In the genomic region with DNA sequence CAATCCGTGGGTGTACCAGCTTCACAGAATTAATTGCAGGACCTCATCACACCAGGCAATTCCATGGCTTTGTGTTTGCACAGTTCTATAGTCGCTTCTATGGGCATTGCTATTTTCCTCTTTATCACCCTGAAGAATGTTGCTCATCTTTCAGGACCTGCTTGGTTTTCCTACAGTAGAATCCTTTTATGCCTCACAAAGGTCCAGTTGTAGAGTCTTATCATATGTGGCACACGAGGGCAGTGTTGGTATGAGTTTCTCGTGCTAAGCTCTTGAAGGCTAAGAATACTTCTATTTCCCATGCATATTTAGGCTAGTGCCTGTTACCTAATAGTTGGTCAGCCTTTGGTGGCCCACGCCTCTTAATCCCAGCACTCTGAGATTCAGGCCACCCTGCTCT, we compare ENCODE assay signal across 8 mouse cellular contexts. TPM values are rescaled to one million over a fixed set of nuclear protein-coding genes. Genes with fewer than 3 reads are reported as not detected.
DNase-seq lines count a peak whose midpoint lies in the region; ATAC-seq lines count a peak whose summit lies in the region.

No protein-coding gene starts in this region.

- H3K36me3 ChIP-seq in hindbrain, embryonic 13.5 days: no peaks in the 10 kb centered on the region
- no peaks in the 10 kb centered on the region; the same call in 1 of the 2 replicates for H3K36me3 ChIP-seq in midbrain, embryonic 11.5 days (ENCODE audit: control insufficient read depth, insufficient read depth, low read length)

- H3K4me1 ChIP-seq in hindbrain, embryonic 13.5 days (replicated peaks): peaks cover 50% of the 10 kb centered on the region
- peaks cover 12% of the 10 kb centered on the region for H3K4me1 ChIP-seq in midbrain, embryonic 11.5 days (ENCODE audit: control insufficient read depth, insufficient read depth, low read length)

- H3K4me2 ChIP-seq in hindbrain, embryonic 13.5 days: peak overlapping the region; percentile 83
- H3K4me2 ChIP-seq in midbrain, embryonic 11.5 days: peak overlapping the region; percentile 83

- H3K9me3 ChIP-seq in hindbrain, embryonic 13.5 days: no peaks in the 10 kb centered on the region
- no peaks in the 10 kb centered on the region for H3K9me3 ChIP-seq in midbrain, embryonic 11.5 days (ENCODE audit: control insufficient read depth, low read length)

- peak overlapping the region; percentile 82 for H3K4me3 ChIP-seq in hindbrain, embryonic 13.5 days
- peak overlapping the region; percentile 60 for H3K4me3 ChIP-seq in midbrain, embryonic 11.5 days (ENCODE audit: low read depth, low read length)

- no peaks in the 10 kb centered on the region for H3K27me3 ChIP-seq in hindbrain, embryonic 13.5 days
- H3K27me3 ChIP-seq in midbrain, embryonic 11.5 days (ENCODE audit: control insufficient read depth, insufficient read depth, low read length): no peaks in the 10 kb centered on the region

- ATAC-seq in hindbrain, embryonic 13.5 days (ENCODE audit: low FRiP score): no peak
- ATAC-seq in midbrain, embryonic 11.5 days (ENCODE audit: low FRiP score): no peak

- peak; percentile 28 for DNase-seq in kidney, adult 9 months
- no peak for DNase-seq in kidney, adult 18-20 months
- peak; percentile 60 for DNase-seq in NIH3T3 (ENCODE audit: low read depth)
- peak; percentile 86 for DNase-seq in midbrain, embryonic 11.5 days (ENCODE audit: low spot score, missing footprints)
- DNase-seq in adrenal gland, postnatal 36 days: no peak
- DNase-seq in cerebellum, adult 9-11 months: no peak
- no peak for DNase-seq in gastrocnemius, postnatal 25 days

- H3K27ac ChIP-seq in hindbrain, embryonic 13.5 days: peak overlapping the region; percentile 96
- H3K27ac ChIP-seq in midbrain, embryonic 11.5 days (ENCODE audit: low read depth, low read length): no peak overlapping the region

- 54% methylated on average over 5 of the region's 5 CpGs for WGBS in hindbrain, embryonic 13.5 days
- 61% methylated on average over 5 of the region's 5 CpGs for WGBS in midbrain, embryonic 11.5 days

- H3K9ac ChIP-seq in hindbrain, embryonic 13.5 days: peak overlapping the region; percentile 91
- peak overlapping the region; percentile 76 for H3K9ac ChIP-seq in midbrain, embryonic 11.5 days (ENCODE audit: low read length)

RNA-seq across cellular contexts. Expression of a gene that starts 0.6 kb away (rescaled TPM):
- polyA plus RNA-seq in hindbrain, embryonic 13.5 days (2015; fragmentation: Nextera tagmentation; extraction: Ambion mirVana): 12.0 and 12.2 TPM in 2 replicates
- 7.5 and 8.0 TPM in 2 replicates for polyA plus RNA-seq in midbrain, embryonic 11.5 days (2014; fragmentation: Nextera tagmentation; extraction: Ambion mirVana)
- total RNA-seq in adrenal gland, postnatal 36 days (2021): 10 to 100 TPM; 12.9 to 14.6 TPM
- total RNA-seq in gastrocnemius, postnatal 25 days (2021): 1 to 10 TPM; 3.8 to 4.5 TPM

RNA-seq across cellular contexts. Expression of a gene that starts 1.0 kb away (rescaled TPM):
- polyA plus RNA-seq in hindbrain, embryonic 13.5 days (2015; fragmentation: Nextera tagmentation; extraction: Ambion mirVana): 99.9 and 113 TPM in 2 replicates
- 83.7 and 91.7 TPM in 2 replicates for polyA plus RNA-seq in midbrain, embryonic 11.5 days (2014; fragmentation: Nextera tagmentation; extraction: Ambion mirVana)
- total RNA-seq in adrenal gland, postnatal 36 days (2021): 10 to 100 TPM; 62.9 to 63.9 TPM
- total RNA-seq in gastrocnemius, postnatal 25 days (2021): 10 to 100 TPM; 16.2 to 16.8 TPM

RNA-seq across cellular contexts. Expression of a gene that starts 18.8 kb away (rescaled TPM):
- 0.23 and 0.38 TPM in 2 replicates for polyA plus RNA-seq in hindbrain, embryonic 13.5 days (2015; fragmentation: Nextera tagmentation; extraction: Ambion mirVana)
- polyA plus RNA-seq in midbrain, embryonic 11.5 days (2014; fragmentation: Nextera tagmentation; extraction: Ambion mirVana): not detected in 2 replicates
- not detected for total RNA-seq in adrenal gland, postnatal 36 days (2021)
- total RNA-seq in gastrocnemius, postnatal 25 days (2021): not detected

RNA-seq across cellular contexts. Expression of a gene that starts 20.1 kb away (rescaled TPM):
- 0.68 and 0.83 TPM in 2 replicates for polyA plus RNA-seq in hindbrain, embryonic 13.5 days (2015; fragmentation: Nextera tagmentation; extraction: Ambion mirVana)
- polyA plus RNA-seq in midbrain, embryonic 11.5 days (2014; fragmentation: Nextera tagmentation; extraction: Ambion mirVana): not detected in 2 replicates
- not detected for total RNA-seq in adrenal gland, postnatal 36 days (2021)
- not detected for total RNA-seq in gastrocnemius, postnatal 25 days (2021)

RNA-seq across cellular contexts. Expression of a gene that starts 20.1 kb away (rescaled TPM):
- polyA plus RNA-seq in hindbrain, embryonic 13.5 days (2015; fragmentation: Nextera tagmentation; extraction: Ambion mirVana): 0.16 TPM in 1 of 2 replicates, not detected in the other
- polyA plus RNA-seq in midbrain, embryonic 11.5 days (2014; fragmentation: Nextera tagmentation; extraction: Ambion mirVana): not detected in 2 replicates
- total RNA-seq in adrenal gland, postnatal 36 days (2021): not detected
- not detected for total RNA-seq in gastrocnemius, postnatal 25 days (2021)

Comparison
In these comparisons a context has a peak if more than half of its experiments do, and no peak if none do; other contexts are left out.
1. DNase-seq: peak in kidney, adult 9 months (single experiment), NIH3T3 (single experiment) and midbrain, embryonic 11.5 days (single experiment); none in kidney, adult 18-20 months (single experiment), adrenal gland, postnatal 36 days (0 of 2), cerebellum, adult 9-11 months (single experiment) and gastrocnemius, postnatal 25 days (single experiment).